Mouse (Mus musculus): ENCODE data around the gene Usp15.

DNA sequence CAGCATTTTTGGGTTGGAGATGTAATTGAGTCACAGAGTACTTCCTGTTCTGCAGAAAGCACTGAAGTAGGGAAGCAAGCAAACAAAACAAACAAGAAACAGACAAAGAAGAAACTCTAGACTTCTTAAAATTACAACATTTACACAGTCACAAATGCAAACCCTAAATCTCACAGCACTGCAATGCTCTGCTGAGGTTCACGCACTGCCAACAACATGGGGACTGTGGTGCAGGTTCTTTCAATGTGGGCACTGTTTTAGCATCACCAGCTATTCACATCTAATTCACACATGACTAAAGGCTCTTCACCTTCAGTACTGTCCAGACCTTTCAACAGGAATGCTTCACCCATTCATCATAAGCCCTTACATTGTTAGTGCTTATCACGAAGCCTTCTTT, 133.8 kb downstream of the Usp15 start:
- TF ChIP-seq USF1 (IDR thresholded peaks at IDR 0.05; ENCODE audit: low read depth, low read length), result no peak
- no peak for TF ChIP-seq POLR2A (IDR thresholded peaks at IDR 0.05; ENCODE audit: low read depth, low read length)
- TF ChIP-seq GABPA (IDR thresholded peaks at IDR 0.05; ENCODE audit: insufficient replicate concordance, low read depth, low read length), result no peak
- no peak for TF ChIP-seq CHD1 (IDR thresholded peaks at IDR 0.05; ENCODE audit: low read depth, low read length)
- no peak for TF ChIP-seq MYC (IDR thresholded peaks at IDR 0.05; ENCODE audit: low read depth, low read length)
- TF ChIP-seq ZNF384 (IDR thresholded peaks at IDR 0.05; ENCODE audit: low read depth, low read length), result no peak

Measured in CH12.LX (cell line).